Mouse (Mus musculus) intestine, embryonic 14.5 days (tissue): ENCODE results near the gene Sez6l2. TPM values are rescaled to one million over a fixed set of nuclear protein-coding genes. Genes with fewer than 3 reads are reported as not detected.

ENCODE experiments used
- ATAC-seq: fragments of 200-750 bp; cut with Nextera tagmentation; replicated peaks from 2 replicates; pipeline ENCODE4 v1.8.0; 2017; ENCODE audit warnings: low read depth, moderate number of reproducible peaks, moderate TSS enrichment, moderate library complexity; ENCODE audit not compliant: low FRiP score, low TSS enrichment
- DNase-seq: peaks from one replicate; pipeline ENCODE4 v3.0.0-alpha.2; 2018; ENCODE audit warnings: low spot score
- H3K27ac ChIP-seq: fragments of 300-500 bp; sonication (generic); 2 replicates; pipeline ENCODE4 v1.5.1; 2014; ENCODE audit warnings: low read depth, mild to moderate bottlenecking, control low read depth
- H3K27me3 ChIP-seq: fragments of 300-500 bp; sonication (generic); replicated peaks from 2 replicates; pipeline ENCODE4 v1.6.1; 2014; ENCODE audit warnings: low read length, control low read depth; ENCODE audit not compliant: control insufficient read depth, insufficient read depth
- H3K36me3 ChIP-seq: fragments of 300-500 bp; sonication (generic); 2 replicates; pipeline ENCODE4 v1.6.1; 2014; ENCODE audit warnings: low read length, control low read depth; ENCODE audit not compliant: control insufficient read depth, insufficient read depth
- H3K4me1 ChIP-seq: fragments of 300-500 bp; sonication (generic); replicated peaks from 2 replicates; pipeline ENCODE4 v1.6.1; 2014; ENCODE audit warnings: low read length, control low read depth, mixed read lengths; ENCODE audit not compliant: control insufficient read depth, insufficient read depth
- H3K4me2 ChIP-seq: fragments of 300-500 bp; sonication (generic); 2 replicates; pipeline ENCODE4 v1.6.1; 2014; ENCODE audit warnings: low read length
- H3K4me3 ChIP-seq: fragments of 300-500 bp; sonication (generic); 2 replicates; pipeline ENCODE4 v1.5.1; 2014; ENCODE audit warnings: low read depth, low read length, control low read depth, mixed read lengths
- H3K9ac ChIP-seq: fragments of 300-500 bp; sonication (generic); 2 replicates; pipeline ENCODE4 v1.6.1; 2014; ENCODE audit warnings: mild to moderate bottlenecking, low read length
- H3K9me3 ChIP-seq: fragments of 300-500 bp; sonication (generic); 2 replicates; pipeline ENCODE4 v1.6.1; 2016; ENCODE audit warnings: low read length, control low read depth; ENCODE audit not compliant: control insufficient read depth
- WGBS: fragments of 180-500 bp; shearing (Covaris S2); extraction: QIAGEN DNeasy Blood & Tissue Kit; methylation state at CpG from one replicate; pipeline ENCODE4 v1.1.7; 2014; 5-methylcytosine and 5-hydroxymethylcytosine counted together
- polyA plus RNA-seq: library from polyadenylated mRNA; unstranded; fragments of >200 nt; fragmentation: Nextera tagmentation; extraction: Ambion mirVana; gene quantifications from 2 replicates; pipeline ENCODE4 v1.2.1, GENCODE M21; 2014

Sez6l2 gene
- polyA plus RNA-seq, 1 experiment from 2014 or later = 3.8 TPM

- ATAC-seq (no peak), DNase-seq (no peak)
- H3K4me1 ChIP-seq = peaks cover 15% of the 10 kb centered on the region
- H3K36me3 ChIP-seq = no peaks in the 10 kb centered on the region
- WGBS = 83% methylated on average over 4 of the region's 4 CpGs
- no peak overlapping the region for H3K4me3 ChIP-seq
- H3K9ac ChIP-seq = no peak overlapping the region
- H3K27ac ChIP-seq = no peak overlapping the region
- no peak overlapping the region for H3K4me2 ChIP-seq
- H3K9me3 ChIP-seq = no peaks in the 10 kb centered on the region
- H3K27me3 ChIP-seq = no peaks in the 10 kb centered on the region
These were observed 53.9 kb downstream of the Sez6l2 start for GRCm38 (mm10) chr7:127004122-127004875.

GRCm38 (mm10) chr7:127007313-127008024 lies 57.1 kb downstream of the Sez6l2 start:
- H3K9me3 ChIP-seq = no peaks in the 10 kb centered on the region
- H3K27me3 ChIP-seq = no peaks in the 10 kb centered on the region
- 83% methylated on average over 6 of the region's 6 CpGs for WGBS
- H3K9ac ChIP-seq = no peak overlapping the region
- DNase-seq (no peak), ATAC-seq (no peak)
- H3K4me1 ChIP-seq = peaks cover 18% of the 10 kb centered on the region
- H3K4me2 ChIP-seq = no peak overlapping the region
- no peak overlapping the region for H3K27ac ChIP-seq
- H3K4me3 ChIP-seq = no peak overlapping the region
- 0 out of 2 replicates have a peak, but pooled peaks cover under 1% of the 10 kb centered on the region for H3K36me3 ChIP-seq

- 45% methylated on average over 9 of the region's 9 CpGs for WGBS
- H3K36me3 ChIP-seq = peaks cover 10% of the 10 kb centered on the region
- 0 out of 2 replicates have a peak overlapping the region, but pooled peaks have one; percentile 0 for H3K4me2 ChIP-seq
- peak overlapping the region; percentile 79 for H3K27ac ChIP-seq
- no peak overlapping the region for H3K9ac ChIP-seq
- no peak overlapping the region for H3K4me3 ChIP-seq
- H3K9me3 ChIP-seq = no peaks in the 10 kb centered on the region
- no peaks in the 10 kb centered on the region for H3K27me3 ChIP-seq
- DNase-seq = peak; percentile 79
- ATAC-seq = peak; percentile 85
- H3K4me1 ChIP-seq = peaks cover 18% of the 10 kb centered on the region
These were observed 58.1 kb downstream of the Sez6l2 start for GRCm38 (mm10) chr7:127008239-127009019.

- peaks cover 22% of the 10 kb centered on the region for H3K4me1 ChIP-seq
- no peaks in the 10 kb centered on the region for H3K27me3 ChIP-seq
- 83% methylated on average over 17 of the region's 17 CpGs for WGBS
- DNase-seq (no peak), ATAC-seq (0 out of 2 replicates have a peak, but pooled peaks have one; percentile 3)
- peak overlapping the region; percentile 79 for H3K27ac ChIP-seq
- H3K4me3 ChIP-seq = no peak overlapping the region
- no peak overlapping the region for H3K9ac ChIP-seq
- H3K9me3 ChIP-seq = no peaks in the 10 kb centered on the region
- no peak overlapping the region for H3K4me2 ChIP-seq
- H3K36me3 ChIP-seq = peaks cover 15% of the 10 kb centered on the region
These were observed 59.1 kb downstream of the Sez6l2 start for GRCm38 (mm10) chr7:127009307-127010085.

- DNase-seq (no peak), ATAC-seq (no peak)
- peaks cover 25% of the 10 kb centered on the region for H3K36me3 ChIP-seq
- 91% methylated on average over 2 of the region's 2 CpGs for WGBS
- H3K4me3 ChIP-seq = no peak overlapping the region
- no peaks in the 10 kb centered on the region for H3K9me3 ChIP-seq
- H3K27ac ChIP-seq = no peak overlapping the region
- peaks cover 32% of the 10 kb centered on the region for H3K4me1 ChIP-seq
- H3K4me2 ChIP-seq = no peak overlapping the region
- H3K9ac ChIP-seq = no peak overlapping the region
- no peaks in the 10 kb centered on the region for H3K27me3 ChIP-seq
These were observed 60.7 kb downstream of the Sez6l2 start for GRCm38 (mm10) chr7:127011051-127011450.

- no peak overlapping the region for H3K27ac ChIP-seq
- H3K4me2 ChIP-seq = no peak overlapping the region
- no peak for DNase-seq
- no peaks in the 10 kb centered on the region for H3K27me3 ChIP-seq
- H3K9ac ChIP-seq = no peak overlapping the region
- peaks cover 32% of the 10 kb centered on the region for H3K4me1 ChIP-seq
- H3K36me3 ChIP-seq = peaks cover 25% of the 10 kb centered on the region
- no peaks in the 10 kb centered on the region for H3K9me3 ChIP-seq
- 81% methylated on average over 2 of the region's 2 CpGs for WGBS
- ATAC-seq = no peak
- no peak overlapping the region for H3K4me3 ChIP-seq
These were observed 61.4 kb downstream of the Sez6l2 start for GRCm38 (mm10) chr7:127011717-127012116.

- peaks cover 32% of the 10 kb centered on the region for H3K4me1 ChIP-seq
- H3K27ac ChIP-seq = no peak overlapping the region
- peaks cover 25% of the 10 kb centered on the region for H3K36me3 ChIP-seq
- ATAC-seq = no peak
- DNase-seq = no peak
- H3K4me2 ChIP-seq = no peak overlapping the region
- WGBS = 83% methylated on average over 6 of the region's 6 CpGs
- H3K4me3 ChIP-seq = no peak overlapping the region
- H3K9ac ChIP-seq = no peak overlapping the region
- H3K9me3 ChIP-seq = no peaks in the 10 kb centered on the region
- H3K27me3 ChIP-seq = no peaks in the 10 kb centered on the region
These were observed 62.0 kb downstream of the Sez6l2 start for GRCm38 (mm10) chr7:127012374-127012773.

GRCm38 (mm10) chr7:127012845-127013244 lies 62.5 kb downstream of the Sez6l2 start:
- H3K27me3 ChIP-seq = no peaks in the 10 kb centered on the region
- no peak for ATAC-seq
- no peak overlapping the region for H3K9ac ChIP-seq
- no peak overlapping the region for H3K4me3 ChIP-seq
- peaks cover 25% of the 10 kb centered on the region for H3K36me3 ChIP-seq
- H3K4me1 ChIP-seq = peaks cover 34% of the 10 kb centered on the region
- no peak overlapping the region for H3K27ac ChIP-seq
- no peak overlapping the region for H3K4me2 ChIP-seq
- no peaks in the 10 kb centered on the region for H3K9me3 ChIP-seq
- 94% methylated on average over 10 of the region's 10 CpGs for WGBS
- no peak for DNase-seq
